Mouse (Mus musculus) myocyte (in vitro differentiated cells): ENCODE measurements around the gene Popdc3. TPM values are rescaled to one million over a fixed set of nuclear protein-coding genes. Genes with fewer than 3 reads are reported as not detected.

Experiments
- H3K27me3 ChIP-seq: one replicate; pipeline ENCODE4 v1.6.1; 2011; ENCODE audit not compliant: control insufficient read depth, insufficient read depth, insufficient read length
- H3K36me3 ChIP-seq: one replicate; pipeline ENCODE4 v1.6.1; 2011; ENCODE audit not compliant: control insufficient read depth, insufficient read depth
- H3K4me2 ChIP-seq: one replicate; pipeline ENCODE4 v1.6.1; 2011; ENCODE audit warnings: low read depth, control low read depth
- H3K4me3 ChIP-seq: one replicate; pipeline ENCODE4 v1.5.1; 2011; ENCODE audit warnings: mild to moderate bottlenecking, control low read depth, moderate library complexity
- H3K79me2 ChIP-seq: one replicate; pipeline ENCODE4 v1.6.1; 2011; ENCODE audit not compliant: control insufficient read depth, insufficient read depth
- H3ac ChIP-seq: one replicate; pipeline ENCODE4 v1.6.1; 2011; ENCODE audit not compliant: control insufficient read depth, insufficient read length
- CEBPB ChIP-seq: IDR thresholded peaks from 2 replicates; pipeline ENCODE4 v1.6.1; 2011; ENCODE audit warnings: mild to moderate bottlenecking, moderate library complexity; ENCODE audit not compliant: poor library complexity, insufficient read depth, severe bottlenecking
- E2F4 ChIP-seq: IDR thresholded peaks from one replicate; pipeline ENCODE4 v1.6.1; 2011; ENCODE audit warnings: mild to moderate bottlenecking, control low read depth, moderate library complexity; ENCODE audit not compliant: insufficient read depth
- MAX ChIP-seq: IDR thresholded peaks from one replicate; pipeline ENCODE4 v1.6.1; 2011; ENCODE audit warnings: low read depth, mild to moderate bottlenecking, control low read depth
- MYOD1 ChIP-seq, 3 experiments: IDR thresholded peaks; one replicate each; pipeline ENCODE4 v1.6.1; 2011; ENCODE audit warnings: control low read depth in 2 of 3, low read depth in 2 of 3, mild to moderate bottlenecking in 2 of 3, moderate library complexity in 1 of 3; ENCODE audit not compliant: insufficient read length in 2 of 3, control insufficient read depth in 1 of 3
- MYOG ChIP-seq, 3 experiments: IDR thresholded peaks; one replicate each; pipeline ENCODE4 v1.6.1; 2011; ENCODE audit warnings: control low read depth in 2 of 3, low read depth in 2 of 3, mild to moderate bottlenecking in 2 of 3; ENCODE audit not compliant: insufficient read length in 2 of 3, control insufficient read depth in 1 of 3, insufficient read depth in 1 of 3
- POLR2A ChIP-seq: IDR thresholded peaks from one replicate; pipeline ENCODE4 v1.6.1; 2011; ENCODE audit warnings: low read depth, mild to moderate bottlenecking, control low read depth, moderate library complexity; ENCODE audit not compliant: insufficient read length
- POLR2AphosphoS2 ChIP-seq: IDR thresholded peaks from one replicate; pipeline ENCODE4 v1.6.1; 2011; ENCODE audit warnings: low read depth, control low read depth; ENCODE audit not compliant: insufficient read length
- REST ChIP-seq: IDR thresholded peaks from one replicate; pipeline ENCODE4 v1.6.1; 2011; ENCODE audit warnings: mild to moderate bottlenecking, control low read depth, moderate library complexity; ENCODE audit not compliant: insufficient read depth, insufficient read length
- SRF ChIP-seq: IDR thresholded peaks from one replicate; pipeline ENCODE4 v1.6.1; 2011; ENCODE audit warnings: low read depth; ENCODE audit not compliant: control insufficient read depth, insufficient read length
- TCF12 ChIP-seq: IDR thresholded peaks from one replicate; pipeline ENCODE4 v1.6.1; 2011; ENCODE audit warnings: mild to moderate bottlenecking, control low read depth; ENCODE audit not compliant: poor library complexity, insufficient read depth, severe bottlenecking
- TCF3 ChIP-seq: IDR thresholded peaks from one replicate; pipeline ENCODE4 v1.6.1; 2011; ENCODE audit warnings: low read depth, control low read depth; ENCODE audit not compliant: insufficient read length
- USF1 ChIP-seq: IDR thresholded peaks from one replicate; pipeline ENCODE4 v1.6.1; 2011; ENCODE audit warnings: low read depth, mild to moderate bottlenecking, control low read depth, moderate library complexity
- polyA plus RNA-seq: library from polyadenylated mRNA; unstranded; fragments of >200 nt; fragmentation: generic; extraction: Trizol; gene quantifications from one replicate; pipeline ENCODE4 v1.2.1, GENCODE M21; 2012; ENCODE audit warnings: missing spikeins

Popdc3 gene
- polyA plus RNA-seq, 1 experiment = 122 TPM

- H3K79me2 ChIP-seq = no peaks in the 10 kb centered on the region
- H3K4me3 ChIP-seq = no peak overlapping the region
- no peak overlapping the region for H3K4me2 ChIP-seq
- TF ChIP-seq POLR2A (no peak), MYOG (IDR thresholded peaks at IDR 0.05; ENCODE audit: control insufficient read depth in 1 of 3, insufficient read depth in 1 of 3, insufficient read length in 2 of 3, low read depth in 2 of 3) (peak in 2 of 3 experiments; percentile 45 to 65), MYOD1 (IDR thresholded peaks at IDR 0.05; ENCODE audit: control insufficient read depth in 1 of 3, insufficient read length in 2 of 3, low read depth in 2 of 3) (peak in 2 of 3 experiments; percentile 7 to 37), TCF12 (no peak)
- H3K36me3 ChIP-seq = no peaks in the 10 kb centered on the region
- H3ac ChIP-seq = no peak overlapping the region
- no peaks in the 10 kb centered on the region for H3K27me3 ChIP-seq
Measured at GRCm38 (mm10) chr10:45236304-45236703, 58.4 kb downstream of the Popdc3 start.

GRCm38 (mm10) chr10:45237492-45237891, 59.6 kb downstream of the Popdc3 start:
- Histone ChIP-seq H3ac (no peak overlapping the region), H3K4me2 (no peak overlapping the region), H3K4me3 (no peak overlapping the region), H3K79me2 (no peaks in the 10 kb centered on the region), H3K27me3 (no peaks in the 10 kb centered on the region), H3K36me3 (no peaks in the 10 kb centered on the region)
- TF ChIP-seq CEBPB = no peak
- no peak for TF ChIP-seq REST
- no peak for TF ChIP-seq TCF3

GRCm38 (mm10) chr10:45260477-45260876, 82.6 kb downstream of the Popdc3 start:
- TF ChIP-seq E2F4 (no peak), MAX (no peak), USF1 (no peak), POLR2A (no peak), CEBPB (no peak), POLR2AphosphoS2 (no peak), REST (no peak), TCF3 (no peak), TCF12 (no peak), SRF (no peak), MYOG (IDR thresholded peaks at IDR 0.05; ENCODE audit: control insufficient read depth in 1 of 3, insufficient read depth in 1 of 3, insufficient read length in 2 of 3, low read depth in 2 of 3) (no peak), MYOD1 (IDR thresholded peaks at IDR 0.05; ENCODE audit: control insufficient read depth in 1 of 3, insufficient read length in 2 of 3, low read depth in 2 of 3) (no peak)
- H3K4me3 ChIP-seq = no peak overlapping the region
- H3K27me3 ChIP-seq = no peaks in the 10 kb centered on the region
- no peak overlapping the region for H3K4me2 ChIP-seq
- H3K79me2 ChIP-seq = no peaks in the 10 kb centered on the region
- H3ac ChIP-seq = no peak overlapping the region
- H3K36me3 ChIP-seq = no peaks in the 10 kb centered on the region

GRCm38 (mm10) chr10:45262126-45262525, 84.2 kb downstream of the Popdc3 start:
- H3K36me3 ChIP-seq = no peaks in the 10 kb centered on the region
- H3ac ChIP-seq = no peak overlapping the region
- H3K27me3 ChIP-seq = no peaks in the 10 kb centered on the region
- no peak overlapping the region for H3K4me3 ChIP-seq
- TF ChIP-seq MYOD1 (IDR thresholded peaks at IDR 0.05; ENCODE audit: control insufficient read depth in 1 of 3, insufficient read length in 2 of 3, low read depth in 2 of 3) (no peak), MYOG (IDR thresholded peaks at IDR 0.05; ENCODE audit: control insufficient read depth in 1 of 3, insufficient read depth in 1 of 3, insufficient read length in 2 of 3, low read depth in 2 of 3) (no peak), TCF3 (no peak), REST (no peak), SRF (no peak), POLR2A (no peak), TCF12 (no peak), E2F4 (no peak), MAX (no peak), POLR2AphosphoS2 (no peak)
- no peaks in the 10 kb centered on the region for H3K79me2 ChIP-seq
- H3K4me2 ChIP-seq = no peak overlapping the region

- H3K27me3 ChIP-seq = no peaks in the 10 kb centered on the region
- H3K36me3 ChIP-seq = no peaks in the 10 kb centered on the region
- no peak overlapping the region for H3ac ChIP-seq
- no peak overlapping the region for H3K4me3 ChIP-seq
- peak overlapping the region; percentile 57 for H3K4me2 ChIP-seq
- no peak for TF ChIP-seq MYOG (IDR thresholded peaks at IDR 0.05; ENCODE audit: control insufficient read depth in 1 of 3, insufficient read depth in 1 of 3, insufficient read length in 2 of 3, low read depth in 2 of 3)
- no peak for TF ChIP-seq MAX
- no peak for TF ChIP-seq MYOD1 (IDR thresholded peaks at IDR 0.05; ENCODE audit: control insufficient read depth in 1 of 3, insufficient read length in 2 of 3, low read depth in 2 of 3)
- TF ChIP-seq REST = no peak
- no peak for TF ChIP-seq USF1
- no peaks in the 10 kb centered on the region for H3K79me2 ChIP-seq
Measured at GRCm38 (mm10) chr10:45276499-45276898, 98.6 kb downstream of the Popdc3 start.

- no peaks in the 10 kb centered on the region for H3K79me2 ChIP-seq
- no peaks in the 10 kb centered on the region for H3K27me3 ChIP-seq
- H3K4me2 ChIP-seq = peak overlapping the region; percentile 57
- H3K36me3 ChIP-seq = no peaks in the 10 kb centered on the region
- H3ac ChIP-seq = no peak overlapping the region
- no peak overlapping the region for H3K4me3 ChIP-seq
- TF ChIP-seq MYOD1 (IDR thresholded peaks at IDR 0.05; ENCODE audit: control insufficient read depth in 1 of 3, insufficient read length in 2 of 3, low read depth in 2 of 3) (no peak), POLR2A (no peak), SRF (no peak), TCF3 (no peak)
Measured at GRCm38 (mm10) chr10:45276995-45277394, 99.1 kb downstream of the Popdc3 start.
